Mouse (Mus musculus): ENCODE measurements around the gene Olfr148. TPM values are rescaled to one million over a fixed set of nuclear protein-coding genes. Genes with fewer than 3 reads are reported as not detected.

The Olfr148 gene
- polyA plus RNA-seq, 1 experiment from 2014 or later: not detected

DNA sequence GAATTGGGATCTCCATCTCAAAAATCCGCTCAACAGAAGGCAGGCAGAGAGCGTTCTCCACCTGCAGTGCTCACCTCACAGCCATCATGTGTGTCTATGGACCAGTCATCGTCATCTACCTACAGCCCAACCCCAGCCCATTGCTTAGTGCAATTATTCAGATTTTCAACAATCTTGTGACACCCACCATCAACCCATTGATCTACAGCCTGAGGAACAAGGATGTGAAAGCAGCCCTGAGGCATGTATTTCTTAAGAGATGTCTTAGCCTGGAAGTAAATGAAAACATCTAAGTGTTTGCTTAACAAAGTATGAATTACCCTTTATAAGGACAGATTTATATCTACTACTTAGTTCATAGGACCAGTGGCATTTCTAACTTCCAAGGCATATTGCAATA lies 13.3 kb downstream of the Olfr148 start:
- H3K4me1 ChIP-seq (ENCODE audit: control insufficient read depth, low read depth, low read length): no peaks in the 10 kb centered on the region
- H3K9ac ChIP-seq (ENCODE audit: low read depth, low read length): no peak overlapping the region
- H3K4me2 ChIP-seq (ENCODE audit: low read depth, low read length): no peak overlapping the region
- ATAC-seq (ENCODE audit: low read depth): no peak
- H3K27ac ChIP-seq (ENCODE audit: low read length): no peak overlapping the region
- WGBS (ENCODE audit: insufficient replicate concordance): 55% methylated on average over 3 of the region's 3 CpGs
- no peaks in the 10 kb centered on the region for H3K36me3 ChIP-seq (ENCODE audit: control insufficient read depth, insufficient read depth)
- H3K9me3 ChIP-seq (replicated peaks; ENCODE audit: control insufficient read depth, low read length): no peaks in the 10 kb centered on the region
- no peak overlapping the region for H3K4me3 ChIP-seq (ENCODE audit: low read depth, low read length)
- no peaks in the 10 kb centered on the region for H3K27me3 ChIP-seq (ENCODE audit: control insufficient read depth, insufficient read depth, low read depth, low read length)

DNA sequence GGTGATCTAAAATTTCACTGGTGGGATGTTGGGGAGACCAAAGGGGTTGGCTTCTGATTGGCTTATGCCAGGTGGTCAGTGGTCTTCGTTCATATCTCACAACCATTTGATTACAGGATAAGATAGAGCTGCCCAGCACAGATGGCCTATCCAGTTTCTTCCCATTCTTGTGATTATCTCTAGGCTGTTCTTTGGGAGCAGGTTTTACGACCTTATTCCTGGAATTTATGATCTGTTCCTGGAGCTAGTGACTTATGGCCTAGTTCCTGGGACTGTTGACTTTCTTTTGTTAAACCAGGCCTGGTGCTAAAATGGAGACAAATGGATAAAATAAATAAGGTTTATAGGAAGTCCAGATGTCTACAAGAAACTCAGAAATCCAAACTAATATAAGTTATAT lies 14.3 kb downstream of the Olfr148 start:
- H3K9me3 ChIP-seq (replicated peaks; ENCODE audit: control insufficient read depth, low read length): no peaks in the 10 kb centered on the region
- no peaks in the 10 kb centered on the region for H3K36me3 ChIP-seq (ENCODE audit: control insufficient read depth, insufficient read depth)
- no peak overlapping the region for H3K27ac ChIP-seq (ENCODE audit: low read length)
- no peak overlapping the region for H3K4me3 ChIP-seq (ENCODE audit: low read depth, low read length)
- H3K4me2 ChIP-seq (ENCODE audit: low read depth, low read length): no peak overlapping the region
- H3K9ac ChIP-seq (ENCODE audit: low read depth, low read length): no peak overlapping the region
- no peaks in the 10 kb centered on the region for H3K4me1 ChIP-seq (ENCODE audit: control insufficient read depth, low read depth, low read length)
- 18% methylated on average over 2 of the region's 2 CpGs for WGBS (ENCODE audit: insufficient replicate concordance)
- no peaks in the 10 kb centered on the region for H3K27me3 ChIP-seq (ENCODE audit: control insufficient read depth, insufficient read depth, low read depth, low read length)
- ATAC-seq (ENCODE audit: low read depth): no peak

DNA sequence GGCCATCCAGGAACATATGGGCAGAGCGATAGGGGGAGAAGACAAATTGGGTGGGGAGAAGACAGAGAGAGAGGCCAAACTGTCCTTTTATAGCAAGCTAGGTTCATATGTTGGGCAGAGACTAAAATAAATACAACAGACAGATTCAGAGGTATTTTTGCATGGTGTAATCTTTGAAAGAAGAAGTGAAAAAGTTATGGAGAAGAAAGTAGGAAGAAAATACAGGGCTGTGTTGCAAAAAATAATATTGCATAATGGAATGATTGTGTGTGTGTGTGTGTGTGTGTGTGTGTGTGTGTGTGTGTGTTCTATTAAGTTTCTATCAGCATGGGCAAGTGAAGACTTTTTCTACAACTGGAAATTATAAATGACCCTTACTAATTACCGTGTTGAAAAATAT lies 18.6 kb downstream of the Olfr148 start:
- Histone ChIP-seq H3K4me2 (ENCODE audit: low read depth, low read length) (no peak overlapping the region), H3K27ac (ENCODE audit: low read length) (no peak overlapping the region), H3K4me1 (ENCODE audit: control insufficient read depth, low read depth, low read length) (no peaks in the 10 kb centered on the region), H3K27me3 (ENCODE audit: control insufficient read depth, insufficient read depth, low read depth, low read length) (no peaks in the 10 kb centered on the region), H3K9me3 (replicated peaks; ENCODE audit: control insufficient read depth, low read length) (no peaks in the 10 kb centered on the region), H3K36me3 (ENCODE audit: control insufficient read depth, insufficient read depth) (no peaks in the 10 kb centered on the region), H3K4me3 (ENCODE audit: low read depth, low read length) (no peak overlapping the region), H3K9ac (ENCODE audit: low read depth, low read length) (no peak overlapping the region)
- WGBS (ENCODE audit: insufficient replicate concordance): 66% methylated on average over 2 of the region's 2 CpGs
- ATAC-seq (ENCODE audit: low read depth): no peak

DNA sequence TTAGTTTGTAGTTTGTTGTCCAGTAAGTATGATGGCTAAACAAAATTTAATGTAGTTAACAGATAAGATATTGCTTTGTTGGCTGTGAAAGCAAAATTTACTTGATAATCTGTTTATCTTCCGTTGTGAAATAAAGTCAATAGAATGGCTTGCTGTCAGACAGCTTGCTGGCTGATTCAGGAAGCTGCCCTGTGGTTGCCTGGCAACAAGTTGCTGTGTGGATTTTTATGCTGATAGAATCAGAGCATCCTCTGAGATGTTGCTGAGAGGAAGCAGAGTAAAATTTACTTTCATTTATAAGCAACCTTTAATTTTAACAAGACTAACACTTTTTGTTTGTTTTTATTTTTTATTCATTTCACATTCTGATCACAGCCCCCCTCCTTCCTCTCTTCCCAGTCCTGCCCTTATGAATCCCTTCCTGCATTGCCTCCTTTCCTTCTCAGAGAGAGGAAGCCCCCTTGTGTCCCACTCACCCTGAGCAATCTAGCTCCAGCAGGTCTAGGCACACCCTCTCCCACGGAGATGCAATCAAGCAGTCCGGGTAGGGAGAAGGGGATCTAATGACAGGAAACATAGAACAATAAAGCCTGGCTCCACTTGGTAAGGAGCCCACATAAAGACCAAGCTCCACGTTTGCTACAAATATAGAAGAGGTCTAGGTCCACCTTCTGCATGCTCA lies 23.6 kb downstream of the Olfr148 start:
- Histone ChIP-seq H3K36me3 (ENCODE audit: control insufficient read depth, insufficient read depth) (no peaks in the 10 kb centered on the region), H3K4me1 (ENCODE audit: control insufficient read depth, low read depth, low read length) (no peaks in the 10 kb centered on the region), H3K9me3 (replicated peaks; ENCODE audit: control insufficient read depth, low read length) (no peaks in the 10 kb centered on the region), H3K4me2 (ENCODE audit: low read depth, low read length) (no peak overlapping the region), H3K4me3 (ENCODE audit: low read depth, low read length) (no peak overlapping the region), H3K27me3 (ENCODE audit: control insufficient read depth, insufficient read depth, low read depth, low read length) (no peaks in the 10 kb centered on the region), H3K9ac (ENCODE audit: low read depth, low read length) (no peak overlapping the region), H3K27ac (ENCODE audit: low read length) (no peak overlapping the region)
- ATAC-seq (ENCODE audit: low read depth): no peak
- WGBS (ENCODE audit: insufficient replicate concordance): 14% methylated on average over 4 of the region's 4 CpGs

DNA sequence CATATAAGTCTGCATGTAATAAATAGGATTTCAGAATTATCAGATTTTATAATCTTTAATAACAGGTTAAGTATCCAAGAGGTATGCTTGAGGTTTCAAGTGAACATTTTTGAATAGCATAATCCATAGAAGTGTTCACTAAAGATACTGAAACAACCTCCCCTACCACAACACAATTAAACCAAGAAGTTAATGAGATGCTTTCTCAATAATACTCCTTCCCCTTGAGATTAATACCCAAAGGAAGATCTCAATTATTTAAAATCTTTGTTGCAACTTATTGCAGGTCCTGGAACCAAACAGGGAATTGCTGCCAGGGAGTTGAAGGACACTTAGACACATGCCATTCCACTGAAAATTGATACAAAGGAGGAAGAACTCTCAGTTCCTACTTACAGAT lies 34.3 kb downstream of the Olfr148 start, which contains the start of gene Olfr961:
Gene Olfr961, plus strand, starts transcription at position 301 of the 400 bp plus-strand sequence.
- Histone ChIP-seq H3K9me3 (replicated peaks; ENCODE audit: control insufficient read depth, low read length) (no peaks in the 10 kb centered on the region), H3K4me3 (ENCODE audit: low read depth, low read length) (no peak within 1 kb of the TSS), H3K27ac (ENCODE audit: low read length) (no peak within 1 kb of the TSS), H3K4me1 (ENCODE audit: control insufficient read depth, low read depth, low read length) (no peaks in the 10 kb centered on the region), H3K4me2 (ENCODE audit: low read depth, low read length) (no peak within 1 kb of the TSS), H3K27me3 (ENCODE audit: control insufficient read depth, insufficient read depth, low read depth, low read length) (no peaks in the 10 kb centered on the region), H3K9ac (ENCODE audit: low read depth, low read length) (no peak within 1 kb of the TSS), H3K36me3 (ENCODE audit: control insufficient read depth, insufficient read depth) (no peaks in the 10 kb centered on the region)
- no peak for ATAC-seq (ENCODE audit: low read depth)

DNA sequence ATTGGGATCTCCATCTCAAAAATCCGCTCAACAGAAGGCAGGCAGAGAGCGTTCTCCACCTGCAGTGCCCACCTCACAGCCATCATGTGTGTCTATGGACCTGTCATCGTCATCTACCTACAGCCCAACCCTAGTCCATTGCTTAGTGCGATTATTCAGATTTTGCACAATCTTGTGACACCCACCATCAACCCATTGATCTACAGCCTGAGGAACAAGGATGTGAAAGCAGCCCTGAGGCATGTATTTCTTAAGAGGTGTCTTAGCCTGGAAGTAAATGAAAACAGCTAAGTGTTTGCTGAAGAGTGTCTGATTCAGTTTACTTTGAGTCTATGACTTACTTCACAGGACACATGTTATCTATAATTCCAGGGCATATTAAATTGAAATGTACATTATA lies 36.9 kb downstream of the Olfr148 start:
- Histone ChIP-seq H3K4me3 (ENCODE audit: low read depth, low read length) (no peak overlapping the region), H3K4me2 (ENCODE audit: low read depth, low read length) (no peak overlapping the region), H3K9ac (ENCODE audit: low read depth, low read length) (no peak overlapping the region), H3K36me3 (ENCODE audit: control insufficient read depth, insufficient read depth) (no peaks in the 10 kb centered on the region), H3K27ac (ENCODE audit: low read length) (no peak overlapping the region), H3K27me3 (ENCODE audit: control insufficient read depth, insufficient read depth, low read depth, low read length) (no peaks in the 10 kb centered on the region), H3K9me3 (replicated peaks; ENCODE audit: control insufficient read depth, low read length) (no peaks in the 10 kb centered on the region), H3K4me1 (ENCODE audit: control insufficient read depth, low read depth, low read length) (no peaks in the 10 kb centered on the region)
- WGBS (ENCODE audit: insufficient replicate concordance): 57% methylated on average over 4 of the region's 4 CpGs
- no peak for ATAC-seq (ENCODE audit: low read depth)

DNA sequence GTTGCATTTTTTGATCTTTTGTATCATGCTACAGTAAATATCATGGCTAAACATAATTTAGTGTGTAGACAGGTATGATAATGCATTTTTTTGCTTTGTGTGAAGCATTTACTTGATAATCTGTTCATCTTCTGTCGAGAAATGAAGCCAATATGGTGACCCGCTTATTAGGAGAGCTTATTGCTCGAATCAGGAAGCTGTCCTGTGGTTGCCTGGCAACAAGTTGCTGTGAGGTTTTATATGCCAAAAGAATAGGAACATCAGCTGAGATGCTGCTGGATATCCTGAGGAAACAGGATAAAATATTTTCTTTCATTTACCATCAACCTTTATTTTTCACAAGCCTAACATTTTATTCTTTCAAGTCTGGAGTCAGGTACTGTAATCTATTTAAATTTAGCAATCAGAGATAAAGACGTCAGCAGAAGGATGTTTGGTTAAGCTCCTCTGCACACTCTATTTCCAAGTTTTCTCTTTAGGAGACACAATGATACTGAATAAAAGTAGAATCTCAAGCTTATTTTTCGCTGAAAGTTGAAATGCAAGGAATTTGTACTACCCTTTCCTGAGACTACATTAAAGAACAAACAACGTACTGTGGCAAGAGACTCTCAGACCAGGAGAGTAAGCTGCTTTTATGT lies 44.4 kb downstream of the Olfr148 start:
- H3K4me1 ChIP-seq (ENCODE audit: control insufficient read depth, low read depth, low read length): no peaks in the 10 kb centered on the region
- no peak overlapping the region for H3K4me2 ChIP-seq (ENCODE audit: low read depth, low read length)
- ATAC-seq (ENCODE audit: low read depth): no peak
- no peaks in the 10 kb centered on the region for H3K36me3 ChIP-seq (ENCODE audit: control insufficient read depth, insufficient read depth)
- H3K9ac ChIP-seq (ENCODE audit: low read depth, low read length): no peak overlapping the region
- no peak overlapping the region for H3K27ac ChIP-seq (ENCODE audit: low read length)
- H3K9me3 ChIP-seq (replicated peaks; ENCODE audit: control insufficient read depth, low read length): no peaks in the 10 kb centered on the region
- WGBS (ENCODE audit: insufficient replicate concordance): 51% methylated on average over 6 of the region's 6 CpGs
- H3K4me3 ChIP-seq (ENCODE audit: low read depth, low read length): no peak overlapping the region
- no peaks in the 10 kb centered on the region for H3K27me3 ChIP-seq (ENCODE audit: control insufficient read depth, insufficient read depth, low read depth, low read length)

Other genes with a start within 250 kb of the Olfr148 start
- gene Olfr951, start 223.2 kb upstream of the Olfr148 start, polyA plus RNA-seq (2015; fragmentation: Nextera tagmentation; extraction: Ambion mirVana): not detected in 2 replicates
- not detected in 2 replicates for gene Olfr952, start 183.5 kb upstream of the Olfr148 start, polyA plus RNA-seq (2015; fragmentation: Nextera tagmentation; extraction: Ambion mirVana)
- not detected in 2 replicates for gene Olfr954, start 154.0 kb upstream of the Olfr148 start, polyA plus RNA-seq (2015; fragmentation: Nextera tagmentation; extraction: Ambion mirVana)
- not detected in 2 replicates for gene Olfr955, start 138.7 kb upstream of the Olfr148 start, polyA plus RNA-seq (2015; fragmentation: Nextera tagmentation; extraction: Ambion mirVana)
- not detected in 2 replicates for gene Olfr44, start 116.7 kb upstream of the Olfr148 start, polyA plus RNA-seq (2015; fragmentation: Nextera tagmentation; extraction: Ambion mirVana)
- gene Olfr957, start 94.8 kb upstream of the Olfr148 start, polyA plus RNA-seq (2015; fragmentation: Nextera tagmentation; extraction: Ambion mirVana): not detected in 2 replicates
- not detected in 2 replicates for gene Olfr958, start 56.6 kb upstream of the Olfr148 start, polyA plus RNA-seq (2015; fragmentation: Nextera tagmentation; extraction: Ambion mirVana)
- gene Olfr959, start 35.1 kb upstream of the Olfr148 start, polyA plus RNA-seq (2015; fragmentation: Nextera tagmentation; extraction: Ambion mirVana): not detected in 2 replicates
- 3.1 and 4.1 TPM in 2 replicates for gene AW551984, start 6.3 kb upstream of the Olfr148 start, polyA plus RNA-seq (2015; fragmentation: Nextera tagmentation; extraction: Ambion mirVana)
- gene Olfr960, start 10.7 kb downstream of the Olfr148 start, polyA plus RNA-seq (2015; fragmentation: Nextera tagmentation; extraction: Ambion mirVana): not detected in 2 replicates
- gene Olfr961, start 34.4 kb downstream of the Olfr148 start, polyA plus RNA-seq (2015; fragmentation: Nextera tagmentation; extraction: Ambion mirVana): not detected in 2 replicates
- gene Olfr963, start 56.5 kb downstream of the Olfr148 start, polyA plus RNA-seq (2015; fragmentation: Nextera tagmentation; extraction: Ambion mirVana): not detected in 2 replicates
- not detected in 2 replicates for gene Olfr149, start 96.5 kb downstream of the Olfr148 start, polyA plus RNA-seq (2015; fragmentation: Nextera tagmentation; extraction: Ambion mirVana)
- gene Olfr965, start 100.7 kb downstream of the Olfr148 start, polyA plus RNA-seq (2015; fragmentation: Nextera tagmentation; extraction: Ambion mirVana): not detected in 2 replicates
- gene Olfr150, start 120.3 kb downstream of the Olfr148 start, polyA plus RNA-seq (2015; fragmentation: Nextera tagmentation; extraction: Ambion mirVana): not detected in 2 replicates
- gene Olfr967, start 135.6 kb downstream of the Olfr148 start, polyA plus RNA-seq (2015; fragmentation: Nextera tagmentation; extraction: Ambion mirVana): not detected in 2 replicates
- not detected in 2 replicates for gene Olfr968, start 172.6 kb downstream of the Olfr148 start, polyA plus RNA-seq (2015; fragmentation: Nextera tagmentation; extraction: Ambion mirVana)
- not detected in 2 replicates for gene Olfr969, start 180.3 kb downstream of the Olfr148 start, polyA plus RNA-seq (2015; fragmentation: Nextera tagmentation; extraction: Ambion mirVana)
- not detected in 2 replicates for gene Olfr970, start 198.2 kb downstream of the Olfr148 start, polyA plus RNA-seq (2015; fragmentation: Nextera tagmentation; extraction: Ambion mirVana)
- gene Olfr971, start 226.2 kb downstream of the Olfr148 start, polyA plus RNA-seq (2015; fragmentation: Nextera tagmentation; extraction: Ambion mirVana): not detected in 2 replicates

Data from liver, embryonic 16.5 days (tissue).